Mouse (Mus musculus): ENCODE results near the gene Sfxn1. TPM values are rescaled to one million over a fixed set of nuclear protein-coding genes. Genes with fewer than 3 reads are reported as not detected.

The Sfxn1 gene
- polyA plus RNA-seq, 1 experiment from 2014 or later: 19.1 TPM

DNA sequence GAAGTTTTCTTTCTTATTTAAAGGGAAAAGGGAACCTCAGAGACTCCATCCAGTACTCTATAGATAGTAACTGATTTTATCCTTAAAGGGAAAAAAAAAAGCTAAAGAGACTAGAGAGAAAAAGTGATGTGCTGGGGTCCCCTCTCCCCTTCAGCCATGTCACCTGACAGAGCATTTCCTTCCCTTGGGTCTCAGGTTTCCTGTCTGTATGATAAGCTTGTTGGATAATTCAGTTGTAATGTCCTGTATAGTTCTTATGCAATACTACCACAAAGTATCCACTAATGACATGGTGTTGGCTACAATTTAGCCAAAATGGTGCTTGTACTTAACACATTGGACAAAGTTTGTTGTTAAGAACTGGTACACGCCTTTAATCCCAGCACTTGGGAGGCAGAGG lies 9.1 kb downstream of the Sfxn1 start:
- Histone ChIP-seq H3K4me3 (ENCODE audit: low read depth, low read length) (no peak overlapping the region), H3K9me3 (ENCODE audit: low read length) (no peaks in the 10 kb centered on the region), H3K9ac (replicated peaks; ENCODE audit: low read depth) (no peak overlapping the region), H3K4me1 (ENCODE audit: insufficient read depth, low read depth, low read length) (no peaks in the 10 kb centered on the region; the same call in 1 of the 2 replicates), H3K27me3 (replicated peaks; ENCODE audit: insufficient read depth, low read length) (no peaks in the 10 kb centered on the region), H3K4me2 (replicated peaks; ENCODE audit: low read depth, low read length) (no peak overlapping the region), H3K36me3 (ENCODE audit: insufficient read depth, low read length) (no peaks in the 10 kb centered on the region), H3K27ac (ENCODE audit: low read length) (no peak overlapping the region)
- no peak for ATAC-seq
- WGBS: 89% methylated on average over 1 of the region's 1 CpGs
- DNase-seq (ENCODE audit: low spot score): no peak
- no peak for TF ChIP-seq EP300 (IDR thresholded peaks at IDR 0.05)
- TF ChIP-seq CTCF (IDR thresholded peaks at IDR 0.05): no peak

GRCm38 (mm10) chr13:54082946-54083345 lies 11.3 kb downstream of the Sfxn1 start:
- peak; percentile 21 for DNase-seq (ENCODE audit: low spot score)
- H3K9ac ChIP-seq (replicated peaks; ENCODE audit: low read depth): no peak overlapping the region
- TF ChIP-seq CTCF (IDR thresholded peaks at IDR 0.05) (no peak), EP300 (IDR thresholded peaks at IDR 0.05) (no peak)
- H3K4me2 ChIP-seq (replicated peaks; ENCODE audit: low read depth, low read length): no peak overlapping the region
- no peak overlapping the region for H3K27ac ChIP-seq (ENCODE audit: low read length)
- ATAC-seq: no peak
- H3K27me3 ChIP-seq (replicated peaks; ENCODE audit: insufficient read depth, low read length): no peaks in the 10 kb centered on the region
- no peaks in the 10 kb centered on the region for H3K9me3 ChIP-seq (ENCODE audit: low read length)
- H3K4me1 ChIP-seq (ENCODE audit: insufficient read depth, low read depth, low read length): no peaks in the 10 kb centered on the region; the same call in 1 of the 2 replicates
- 64% methylated on average over 5 of the region's 5 CpGs for WGBS
- no peaks in the 10 kb centered on the region for H3K36me3 ChIP-seq (ENCODE audit: insufficient read depth, low read length)
- H3K4me3 ChIP-seq (ENCODE audit: low read depth, low read length): no peak overlapping the region

DNA sequence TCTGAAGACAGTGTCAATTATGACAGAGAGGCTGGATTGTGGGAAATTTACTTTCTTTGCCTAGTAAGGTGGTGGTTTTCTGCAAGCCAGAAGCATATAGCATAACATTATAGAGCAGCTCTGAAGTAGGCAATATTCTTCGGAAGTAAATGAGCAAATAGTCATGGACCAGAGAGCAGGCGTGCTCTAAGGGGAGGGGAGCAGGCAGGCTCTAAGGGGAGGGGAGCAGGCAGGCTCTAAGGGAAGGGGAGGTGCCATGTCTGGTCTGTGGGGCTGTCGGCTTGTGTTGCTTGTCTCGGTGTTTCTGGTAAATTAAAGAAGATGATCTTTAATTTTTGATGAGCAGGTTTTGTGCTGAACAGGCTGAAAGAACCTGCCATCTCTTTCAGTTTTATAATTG lies 12.5 kb downstream of the Sfxn1 start:
- Histone ChIP-seq H3K4me2 (replicated peaks; ENCODE audit: low read depth, low read length) (no peak overlapping the region), H3K9me3 (ENCODE audit: low read length) (no peaks in the 10 kb centered on the region), H3K4me3 (ENCODE audit: low read depth, low read length) (no peak overlapping the region), H3K36me3 (ENCODE audit: insufficient read depth, low read length) (peaks cover 4% of the 10 kb centered on the region; the same call in 1 of the 2 replicates), H3K4me1 (ENCODE audit: insufficient read depth, low read depth, low read length) (no peaks in the 10 kb centered on the region; the same call in 1 of the 2 replicates), H3K27ac (ENCODE audit: low read length) (no peak overlapping the region), H3K27me3 (replicated peaks; ENCODE audit: insufficient read depth, low read length) (no peaks in the 10 kb centered on the region), H3K9ac (replicated peaks; ENCODE audit: low read depth) (no peak overlapping the region)
- DNase-seq (ENCODE audit: low spot score) (no peak), ATAC-seq (no peak)
- TF ChIP-seq EP300 (IDR thresholded peaks at IDR 0.05): no peak
- no peak for TF ChIP-seq CTCF (IDR thresholded peaks at IDR 0.05)
- 57% methylated on average over 4 of the region's 4 CpGs for WGBS

DNA sequence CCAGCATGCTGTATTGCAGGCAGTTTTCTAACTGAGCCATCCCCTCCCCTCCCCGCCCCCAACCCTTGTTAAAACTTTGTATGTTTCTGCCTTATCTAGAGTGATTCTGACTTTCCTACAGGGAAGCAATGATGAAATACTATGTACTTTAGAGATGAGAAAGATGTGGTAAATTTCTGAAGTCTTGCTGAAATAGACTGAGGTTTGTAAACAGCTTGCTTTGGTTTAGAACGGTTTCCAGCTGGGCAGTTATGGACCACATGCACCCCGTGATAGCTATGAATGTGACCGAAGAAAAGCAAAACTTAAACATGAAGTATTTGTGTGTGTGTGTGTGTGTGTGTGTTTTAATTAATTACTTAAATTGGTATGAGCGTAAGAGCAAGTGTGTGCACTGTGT lies 13.2 kb downstream of the Sfxn1 start:
- Histone ChIP-seq H3K4me3 (ENCODE audit: low read depth, low read length) (no peak overlapping the region), H3K4me2 (replicated peaks; ENCODE audit: low read depth, low read length) (no peak overlapping the region), H3K4me1 (ENCODE audit: insufficient read depth, low read depth, low read length) (no peaks in the 10 kb centered on the region; the same call in 1 of the 2 replicates), H3K27ac (ENCODE audit: low read length) (no peak overlapping the region), H3K9ac (replicated peaks; ENCODE audit: low read depth) (no peak overlapping the region), H3K36me3 (ENCODE audit: insufficient read depth, low read length) (peaks cover 4% of the 10 kb centered on the region; the same call in 1 of the 2 replicates), H3K9me3 (ENCODE audit: low read length) (no peaks in the 10 kb centered on the region), H3K27me3 (replicated peaks; ENCODE audit: insufficient read depth, low read length) (no peaks in the 10 kb centered on the region)
- TF ChIP-seq CTCF (IDR thresholded peaks at IDR 0.05) (no peak), EP300 (IDR thresholded peaks at IDR 0.05) (no peak)
- peak; percentile 78 for ATAC-seq
- WGBS: 55% methylated on average over 5 of the region's 5 CpGs
- DNase-seq (ENCODE audit: low spot score): peak; percentile 84

GRCm38 (mm10) chr13:54085266-54085665 lies 13.6 kb downstream of the Sfxn1 start:
- Histone ChIP-seq H3K4me3 (ENCODE audit: low read depth, low read length) (no peak overlapping the region), H3K9ac (replicated peaks; ENCODE audit: low read depth) (no peak overlapping the region), H3K4me1 (ENCODE audit: insufficient read depth, low read depth, low read length) (no peaks in the 10 kb centered on the region; the same call in 1 of the 2 replicates), H3K9me3 (ENCODE audit: low read length) (no peaks in the 10 kb centered on the region), H3K4me2 (replicated peaks; ENCODE audit: low read depth, low read length) (no peak overlapping the region), H3K27ac (ENCODE audit: low read length) (no peak overlapping the region), H3K27me3 (replicated peaks; ENCODE audit: insufficient read depth, low read length) (no peaks in the 10 kb centered on the region), H3K36me3 (ENCODE audit: insufficient read depth, low read length) (peaks cover 4% of the 10 kb centered on the region; the same call in 1 of the 2 replicates)
- TF ChIP-seq EP300 (IDR thresholded peaks at IDR 0.05) (no peak), CTCF (IDR thresholded peaks at IDR 0.05) (no peak)
- DNase-seq (ENCODE audit: low spot score) (no peak), ATAC-seq (no peak)
- WGBS: 83% methylated on average over 18 of the region's 18 CpGs

DNA sequence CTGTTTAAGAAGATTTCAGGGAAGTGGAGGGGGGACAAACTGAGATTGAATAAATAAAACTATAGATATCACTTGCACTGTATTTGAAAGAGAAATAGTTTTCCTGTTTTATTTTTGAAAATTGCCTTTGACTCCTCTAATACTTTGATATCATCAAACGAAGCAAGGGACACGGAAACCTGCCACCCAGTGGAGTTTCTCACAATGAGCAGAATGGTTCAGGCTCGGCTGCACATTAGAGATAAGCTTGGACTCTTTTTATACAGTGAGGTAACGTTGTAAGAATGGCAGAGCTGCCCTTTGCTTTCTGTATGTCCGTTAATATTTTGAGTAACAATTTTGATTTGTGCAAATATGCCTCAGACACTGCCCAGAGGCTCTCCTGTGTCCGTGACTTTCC lies 20.1 kb downstream of the Sfxn1 start:
- DNase-seq (ENCODE audit: low spot score) (no peak), ATAC-seq (no peak)
- Histone ChIP-seq H3K4me3 (ENCODE audit: low read depth, low read length) (no peak overlapping the region), H3K27ac (ENCODE audit: low read length) (no peak overlapping the region), H3K27me3 (replicated peaks; ENCODE audit: insufficient read depth, low read length) (no peaks in the 10 kb centered on the region), H3K4me1 (ENCODE audit: insufficient read depth, low read depth, low read length) (no peaks in the 10 kb centered on the region), H3K9ac (replicated peaks; ENCODE audit: low read depth) (no peak overlapping the region), H3K9me3 (ENCODE audit: low read length) (no peaks in the 10 kb centered on the region), H3K36me3 (ENCODE audit: insufficient read depth, low read length) (peaks cover 13% of the 10 kb centered on the region; the same call in 1 of the 2 replicates), H3K4me2 (replicated peaks; ENCODE audit: low read depth, low read length) (no peak overlapping the region)
- 80% methylated on average over 6 of the region's 6 CpGs for WGBS
- no peak for TF ChIP-seq CTCF (IDR thresholded peaks at IDR 0.05)
- no peak for TF ChIP-seq EP300 (IDR thresholded peaks at IDR 0.05)

GRCm38 (mm10) chr13:54094349-54094748 lies 22.7 kb downstream of the Sfxn1 start:
- H3K4me3 ChIP-seq (ENCODE audit: low read depth, low read length): no peak overlapping the region
- DNase-seq (ENCODE audit: low spot score) (no peak), ATAC-seq (no peak)
- H3K27me3 ChIP-seq (replicated peaks; ENCODE audit: insufficient read depth, low read length): no peaks in the 10 kb centered on the region
- H3K4me2 ChIP-seq (replicated peaks; ENCODE audit: low read depth, low read length): no peak overlapping the region
- H3K27ac ChIP-seq (ENCODE audit: low read length): no peak overlapping the region
- H3K9me3 ChIP-seq (ENCODE audit: low read length): no peaks in the 10 kb centered on the region
- H3K9ac ChIP-seq (replicated peaks; ENCODE audit: low read depth): no peak overlapping the region
- no peaks in the 10 kb centered on the region for H3K4me1 ChIP-seq (ENCODE audit: insufficient read depth, low read depth, low read length)
- no peak for TF ChIP-seq EP300 (IDR thresholded peaks at IDR 0.05)
- no peak for TF ChIP-seq CTCF (IDR thresholded peaks at IDR 0.05)
- 92% methylated on average over 4 of the region's 4 CpGs for WGBS
- peaks cover 8% of the 10 kb centered on the region; the same call in 1 of the 2 replicates for H3K36me3 ChIP-seq (ENCODE audit: insufficient read depth, low read length)

Measured in lung, postnatal 0 days (tissue).